Mouse (Mus musculus): ENCODE results near the gene Ptpa.

The Ptpa gene

DNA sequence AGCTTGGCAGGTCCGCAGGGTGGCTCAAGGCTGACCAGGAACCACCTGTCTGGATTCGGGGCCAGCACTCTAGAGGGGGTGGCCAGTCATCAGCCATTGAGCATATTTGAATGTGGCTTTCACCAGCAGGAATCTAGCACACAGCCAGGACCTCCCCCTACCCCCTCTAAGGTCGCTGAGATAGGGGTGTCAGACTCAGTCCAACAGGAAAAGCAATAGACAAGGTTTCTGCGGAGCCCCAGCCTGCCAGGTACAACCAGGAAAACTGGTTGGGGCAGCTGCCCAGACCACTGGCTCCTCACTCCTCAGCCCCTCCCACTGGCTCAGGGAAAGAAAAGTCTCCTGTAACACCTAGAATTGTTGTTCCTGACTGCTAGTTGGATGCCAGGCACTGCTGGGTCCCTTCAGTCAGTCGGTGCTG lies 47.5 kb downstream of the Ptpa start:
- DNase-seq (ENCODE audit: low spot score), result no peak

DNA sequence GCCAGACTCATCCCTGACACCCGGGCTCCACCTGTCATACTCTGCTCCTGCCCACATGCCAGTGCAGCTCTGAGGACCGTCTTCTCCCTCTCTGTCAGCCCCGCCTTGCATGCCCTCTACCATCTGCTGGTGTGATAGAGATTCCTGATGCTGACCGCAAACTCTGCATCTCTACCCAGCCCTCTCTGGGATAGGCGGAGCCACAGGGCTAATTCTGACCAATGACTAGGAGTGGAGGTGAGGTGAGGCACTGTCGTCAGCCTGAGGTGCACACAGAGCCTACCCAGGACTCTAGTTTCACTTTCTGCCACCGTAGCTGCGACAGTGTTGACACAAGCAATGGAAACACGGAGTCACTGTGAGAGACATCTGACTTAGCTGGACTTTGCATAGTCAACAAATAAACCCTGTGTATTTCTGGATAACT lies 48.1 kb downstream of the Ptpa start:
- peak; percentile 83 for DNase-seq (ENCODE audit: low spot score)

DNA sequence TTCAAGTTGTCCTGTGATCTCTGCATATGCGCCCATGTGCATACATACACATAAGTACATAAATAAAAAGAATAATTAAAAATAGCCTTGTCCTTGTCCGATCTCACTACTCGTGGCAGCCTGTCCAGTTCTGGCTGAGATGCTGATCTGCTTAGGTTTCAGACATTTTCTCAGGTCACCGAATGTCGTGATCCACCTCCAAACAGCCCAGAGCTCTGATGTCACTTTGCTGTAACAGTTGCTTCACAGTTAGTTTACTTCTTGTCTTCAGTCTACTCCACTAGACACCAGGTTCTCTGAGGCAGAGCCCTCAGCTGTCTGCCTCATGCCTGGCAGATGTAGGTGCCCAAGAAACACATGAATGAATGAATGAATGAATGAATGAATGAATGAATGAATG lies 48.6 kb downstream of the Ptpa start:
- no peak for DNase-seq (ENCODE audit: low spot score)

DNA sequence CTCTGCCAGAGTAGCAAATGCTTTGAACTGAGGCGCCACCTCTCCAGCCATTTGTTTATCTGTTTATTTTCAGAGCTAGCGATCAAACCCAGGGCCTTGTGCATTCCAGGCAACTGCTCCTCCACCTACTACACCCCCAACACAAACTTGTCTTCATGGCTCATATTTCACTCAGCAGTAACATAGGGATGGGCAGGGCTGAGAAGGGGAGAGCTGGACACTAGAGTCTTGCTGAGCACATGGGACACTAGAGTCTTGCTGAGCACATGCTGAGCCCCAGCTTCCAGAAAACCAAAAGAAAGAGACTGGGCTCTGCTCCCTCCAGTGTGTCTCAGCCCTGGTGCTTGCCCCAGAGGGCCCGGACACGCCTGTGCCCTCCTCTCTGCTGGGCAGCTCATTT lies 50.9 kb downstream of the Ptpa start:
- DNase-seq (ENCODE audit: low spot score), result peak; percentile 48

DNA sequence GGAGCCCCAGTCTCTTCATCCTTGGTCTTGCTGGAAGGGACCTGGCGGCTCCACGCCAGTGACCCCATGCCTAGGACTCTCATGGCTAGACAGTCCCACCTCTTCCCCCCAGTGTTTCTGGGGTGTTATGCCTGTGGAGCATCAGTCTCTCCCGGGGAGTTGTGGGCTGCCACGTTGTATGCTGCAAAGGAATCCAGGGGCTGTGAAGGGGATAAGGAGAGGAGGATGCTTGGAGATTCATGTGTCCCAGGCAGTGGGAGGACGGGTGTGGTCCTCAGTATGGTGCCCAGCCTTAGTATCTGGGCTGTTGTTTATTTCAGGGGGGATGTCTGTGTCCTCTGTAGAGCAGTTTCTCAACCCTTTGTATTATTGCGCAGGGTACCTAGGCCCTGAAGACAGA lies 53.2 kb downstream of the Ptpa start:
- no peak for DNase-seq (ENCODE audit: low spot score)

DNA sequence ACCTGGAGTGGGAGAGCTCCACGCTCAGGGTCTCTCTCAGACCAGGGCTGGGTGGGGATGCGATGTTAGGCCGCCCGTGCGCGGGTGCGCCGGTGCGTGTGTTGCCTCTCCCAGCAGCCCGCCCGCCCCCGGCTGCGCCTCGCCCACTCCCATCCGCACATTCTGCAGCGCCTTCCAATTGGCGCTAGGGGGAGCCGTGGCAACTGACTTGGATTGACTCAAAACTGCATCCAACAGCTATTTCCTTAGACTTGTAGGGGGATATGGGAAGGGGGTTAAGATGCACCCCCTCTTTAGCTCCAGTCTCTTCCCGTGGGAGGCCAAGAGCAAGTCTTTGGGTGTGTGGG lies 53.9 kb downstream of the Ptpa start:
- DNase-seq (ENCODE audit: low spot score), result peak; percentile 96

DNA sequence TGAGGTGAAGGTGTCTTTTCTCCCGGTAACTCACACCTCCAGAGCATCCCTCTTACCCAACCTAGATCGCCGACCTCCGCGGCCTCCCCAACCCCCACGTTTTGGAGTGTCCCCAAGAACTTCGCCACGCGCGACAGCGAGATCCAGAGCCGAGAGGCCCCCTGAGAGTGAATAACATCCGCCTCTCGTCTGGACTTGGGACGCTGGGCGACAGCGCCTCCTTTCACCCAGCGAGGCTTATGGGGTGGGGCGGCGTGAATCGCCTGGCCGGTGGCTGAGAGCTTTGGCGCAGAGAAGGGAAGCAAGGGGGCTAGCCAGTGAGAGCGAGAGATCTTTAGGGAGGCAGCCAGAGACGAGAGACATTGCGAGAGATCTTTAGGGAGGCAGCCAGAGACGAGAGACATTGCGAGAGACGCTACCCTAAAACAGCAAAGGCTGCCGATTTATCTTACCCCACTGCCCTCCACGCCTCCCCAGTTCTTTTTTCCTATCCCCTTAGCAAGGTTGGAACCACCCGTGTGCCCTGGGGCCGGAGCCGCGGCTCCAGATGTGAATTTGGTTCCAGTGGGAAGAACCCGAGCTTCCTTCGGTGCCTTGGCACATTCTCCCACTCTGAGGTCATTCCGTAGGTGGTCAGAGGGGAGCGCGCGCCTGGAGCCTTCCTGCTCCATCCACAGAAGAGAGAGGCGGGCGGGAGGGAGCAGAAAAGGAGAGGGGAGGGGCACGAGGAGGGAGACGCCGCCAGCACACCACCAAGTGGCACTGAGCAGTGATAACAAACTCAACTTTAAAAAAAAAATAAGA lies 54.5 kb downstream of the Ptpa start:
- peak; percentile 90 for DNase-seq (ENCODE audit: low spot score)

DNA sequence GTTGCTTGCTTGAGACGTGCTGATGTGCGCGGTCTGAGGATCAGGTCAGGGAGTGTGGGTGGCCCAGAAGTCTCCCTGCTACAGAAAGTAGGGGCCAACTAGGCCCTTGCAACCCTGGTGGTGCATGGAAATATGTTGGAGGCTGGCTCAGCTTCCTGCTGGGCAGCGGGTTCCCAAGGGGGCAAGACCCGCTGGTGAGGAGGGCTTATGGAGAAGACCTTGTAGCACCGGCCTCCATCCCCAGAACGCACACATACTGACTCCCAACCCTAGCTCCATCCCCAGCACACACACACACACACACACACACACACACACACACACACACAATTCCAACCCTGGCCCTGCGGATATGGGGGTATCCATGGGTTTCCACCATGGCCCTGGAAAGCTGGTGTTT lies 55.2 kb downstream of the Ptpa start:
- peak; percentile 52 for DNase-seq (ENCODE audit: low spot score)

DNA sequence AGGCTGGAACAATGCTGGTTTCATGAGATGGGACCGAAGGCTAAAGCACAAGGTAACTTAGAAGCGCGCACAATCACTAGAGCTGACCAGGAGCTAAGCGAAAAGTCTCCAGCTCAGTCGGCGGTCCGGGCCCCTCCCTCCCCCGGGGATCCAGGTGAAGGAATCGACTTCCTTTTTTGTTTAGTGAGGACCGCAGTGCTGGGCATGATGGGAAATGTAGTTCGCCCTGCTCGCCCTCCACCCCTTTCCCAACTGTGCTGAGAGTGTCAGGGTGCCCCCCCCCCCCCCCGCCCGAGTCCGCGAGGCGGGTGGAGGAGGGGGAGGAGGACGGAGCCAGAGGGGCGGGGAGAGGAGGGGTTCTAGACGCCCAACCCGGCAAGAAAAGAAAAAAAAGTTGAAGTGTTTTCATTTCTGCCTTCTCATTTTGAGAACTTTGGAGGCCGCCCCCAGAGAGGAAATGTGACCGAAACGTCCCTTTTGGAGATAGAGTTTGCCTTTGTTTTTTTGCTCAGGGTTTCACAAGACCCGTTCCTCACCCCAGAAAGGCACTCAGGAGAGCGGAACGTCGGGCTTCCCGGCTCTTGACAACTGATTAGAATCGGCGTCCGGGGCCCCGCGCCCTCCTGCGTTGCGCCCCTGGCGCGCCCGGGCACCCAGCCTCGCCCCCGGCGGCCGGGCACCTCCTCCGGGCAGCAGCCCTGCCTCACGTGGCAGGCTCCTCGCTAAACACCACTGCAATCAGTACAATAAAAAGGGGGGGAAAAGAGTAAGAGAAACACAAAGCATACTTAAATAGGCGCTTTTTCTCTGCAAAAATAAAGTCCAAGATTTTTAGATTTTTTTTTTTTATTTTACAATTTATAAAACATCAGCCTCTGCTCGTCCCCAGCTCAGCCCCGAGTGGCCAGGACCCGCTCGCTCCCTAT lies 56.2 kb downstream of the Ptpa start:
- DNase-seq (ENCODE audit: low spot score), result peak; percentile 94

DNA sequence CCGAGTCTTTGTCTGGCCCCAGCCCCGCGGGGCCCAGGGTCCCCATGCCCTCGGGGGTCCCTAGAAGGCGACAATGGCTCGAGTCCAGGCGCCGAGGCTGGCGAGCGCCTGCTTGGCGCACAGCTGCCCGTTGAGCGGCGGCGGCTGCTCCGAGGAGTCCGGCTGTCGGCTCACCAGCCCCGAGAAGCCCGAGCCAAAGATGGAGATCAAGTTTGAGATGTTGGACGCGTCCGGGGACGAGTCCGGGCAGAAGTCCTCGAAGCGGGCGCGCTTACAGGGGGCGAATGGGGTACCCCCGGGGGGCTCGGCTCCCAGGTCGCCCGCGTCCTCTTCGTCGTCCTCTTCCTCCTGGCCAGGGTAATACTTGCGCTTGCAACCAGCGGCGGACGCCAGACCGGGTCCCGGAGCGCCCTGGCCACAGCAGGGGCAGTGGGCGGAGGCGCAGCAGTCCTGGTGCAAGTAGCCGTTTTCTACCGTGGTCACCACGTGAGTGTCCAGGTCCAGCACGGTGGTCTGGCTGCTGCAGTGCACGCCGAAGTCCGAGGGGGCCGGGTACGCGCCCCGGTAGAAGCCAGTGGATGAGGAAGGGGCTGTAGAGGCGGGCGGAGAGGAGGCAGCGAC lies 57.0 kb downstream of the Ptpa start:
- DNase-seq (ENCODE audit: low spot score), result peak; percentile 70

DNA sequence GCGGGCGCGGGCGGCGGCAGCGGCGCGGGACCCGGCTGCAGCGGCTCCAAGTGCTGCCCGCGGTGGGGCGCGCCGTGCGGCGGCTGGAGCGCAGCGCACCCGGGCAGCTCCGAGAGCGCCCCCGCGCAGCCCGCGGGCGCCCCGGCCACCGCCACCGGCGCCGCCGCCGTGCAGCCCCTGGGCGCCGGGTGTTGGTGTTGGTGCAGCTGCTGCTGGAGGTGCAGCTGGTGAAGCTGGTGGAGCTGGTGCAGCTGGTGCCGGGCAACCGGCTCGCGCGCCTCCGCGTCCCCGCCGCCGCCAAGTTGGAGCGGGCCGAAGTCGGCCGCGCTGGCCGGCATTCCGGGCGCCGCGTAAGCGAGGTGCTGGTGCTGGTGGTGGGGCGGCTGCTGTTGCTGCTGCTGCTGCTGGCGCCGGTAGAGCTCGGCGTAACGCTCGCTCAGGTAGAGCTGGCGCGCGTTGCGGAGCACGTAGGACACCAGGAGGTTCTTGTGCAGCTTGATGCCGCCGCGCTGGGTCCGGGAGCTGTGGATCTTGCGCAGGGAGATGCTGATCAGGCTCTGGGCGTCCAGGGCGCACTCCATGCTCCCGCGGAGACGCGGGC lies 57.7 kb downstream of the Ptpa start:
- DNase-seq (ENCODE audit: low spot score), result no peak

DNA sequence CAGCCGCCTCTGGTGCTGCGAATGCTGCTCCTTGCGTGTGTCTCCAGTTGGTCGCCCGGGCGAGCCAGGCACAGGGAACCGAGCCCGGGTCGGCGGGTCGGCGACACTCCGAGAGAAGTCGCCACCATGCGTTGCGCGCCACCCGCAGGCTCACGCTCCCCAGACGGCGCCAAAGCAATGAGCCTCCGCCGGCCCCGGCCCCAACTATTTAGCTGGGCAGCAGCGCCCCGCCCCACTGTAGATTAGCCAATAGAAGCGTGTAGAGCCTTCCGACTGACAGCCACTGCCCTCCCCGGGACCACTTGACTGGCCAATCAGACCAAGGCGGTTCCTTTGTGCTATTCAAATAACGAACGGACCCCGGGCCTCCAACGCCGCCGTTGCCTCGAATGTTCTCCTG lies 58.2 kb downstream of the Ptpa start, which contains the start of gene Ier5l:
Ier5l (minus strand) TSS at position 181 of the 400 bp plus-strand sequence.
- peak; percentile 96 for DNase-seq (ENCODE audit: low spot score)

DNA sequence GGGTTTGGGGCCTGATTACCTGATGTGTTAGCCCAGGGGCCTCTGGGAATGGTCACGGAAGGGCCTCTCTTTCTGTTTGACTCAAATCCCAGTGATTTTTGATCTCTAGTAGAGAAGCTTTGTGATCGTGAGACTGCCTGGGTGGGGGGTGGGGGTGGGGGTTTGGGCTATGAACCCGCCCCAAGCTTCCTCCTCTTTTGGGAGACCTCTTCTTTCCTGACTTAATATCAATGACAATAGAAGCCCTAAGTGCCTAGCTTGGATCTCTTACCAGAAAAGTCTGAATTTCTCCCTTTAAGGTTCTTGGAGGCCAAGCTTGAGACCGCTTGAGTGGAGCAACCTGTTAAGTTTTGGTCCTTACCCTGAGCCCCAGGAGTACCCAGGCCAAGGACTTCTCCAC lies 58.9 kb downstream of the Ptpa start:
- DNase-seq (ENCODE audit: low spot score), result no peak

DNA sequence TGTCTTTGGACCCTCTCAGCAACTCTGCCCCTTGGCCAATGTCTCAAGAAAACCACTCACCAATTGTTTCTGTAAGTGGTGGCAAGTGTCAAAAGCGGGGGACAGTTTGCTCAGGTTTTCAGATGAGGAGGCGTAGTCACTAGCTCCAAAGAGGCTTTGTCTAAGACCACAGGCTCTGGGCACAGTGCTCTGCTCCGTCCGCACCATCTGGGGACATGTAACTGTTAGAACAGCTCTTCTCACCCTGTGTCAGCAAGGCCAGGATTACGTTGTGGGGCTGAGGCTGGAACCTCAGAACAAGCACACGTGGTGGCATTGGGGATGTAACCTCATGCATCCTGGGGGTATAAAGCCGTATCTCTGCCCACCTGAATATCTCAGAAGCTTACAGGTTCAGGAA lies 59.6 kb downstream of the Ptpa start:
- DNase-seq (ENCODE audit: low spot score), result no peak

DNA sequence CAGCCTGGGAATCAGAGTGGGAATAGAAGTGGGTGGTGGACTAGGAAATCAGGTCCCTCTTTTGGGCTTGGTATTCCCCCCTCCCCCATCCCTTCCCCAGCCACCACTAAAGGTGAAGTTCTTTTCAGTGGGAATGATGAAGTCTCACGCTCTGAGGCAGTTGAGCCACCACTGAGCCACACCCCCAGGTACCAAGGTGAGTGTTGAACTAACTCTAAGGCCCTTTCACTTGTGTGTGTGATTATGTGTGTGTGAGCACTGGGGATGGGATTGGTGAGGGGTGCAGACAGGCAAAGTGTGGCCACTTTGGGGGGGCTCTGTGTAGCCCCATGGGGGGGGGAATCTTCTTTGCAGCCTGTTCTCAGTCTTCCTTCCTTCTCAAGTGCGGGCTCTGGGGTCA lies 60.4 kb downstream of the Ptpa start:
- no peak for DNase-seq (ENCODE audit: low spot score)

DNA sequence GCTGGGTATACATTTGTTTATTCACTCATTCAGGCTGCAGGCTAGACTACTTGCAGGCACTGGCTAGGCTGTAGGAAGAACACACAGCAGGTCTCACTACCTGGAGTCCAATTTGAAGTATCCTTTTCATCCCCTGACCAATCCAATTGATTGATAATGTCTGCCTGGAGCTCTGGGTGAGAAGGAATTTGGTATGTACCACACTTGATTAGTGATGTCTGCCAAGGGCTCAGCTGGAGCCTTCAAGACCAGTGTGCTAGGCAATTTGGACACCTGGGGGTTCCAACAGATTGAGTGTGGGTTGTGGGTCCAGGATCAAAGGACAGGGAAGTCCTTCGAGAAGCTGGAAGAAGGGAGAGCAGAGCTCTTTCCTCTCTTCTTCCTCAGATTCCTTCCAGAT lies 62.7 kb downstream of the Ptpa start:
- no peak for DNase-seq (ENCODE audit: low spot score)

DNA sequence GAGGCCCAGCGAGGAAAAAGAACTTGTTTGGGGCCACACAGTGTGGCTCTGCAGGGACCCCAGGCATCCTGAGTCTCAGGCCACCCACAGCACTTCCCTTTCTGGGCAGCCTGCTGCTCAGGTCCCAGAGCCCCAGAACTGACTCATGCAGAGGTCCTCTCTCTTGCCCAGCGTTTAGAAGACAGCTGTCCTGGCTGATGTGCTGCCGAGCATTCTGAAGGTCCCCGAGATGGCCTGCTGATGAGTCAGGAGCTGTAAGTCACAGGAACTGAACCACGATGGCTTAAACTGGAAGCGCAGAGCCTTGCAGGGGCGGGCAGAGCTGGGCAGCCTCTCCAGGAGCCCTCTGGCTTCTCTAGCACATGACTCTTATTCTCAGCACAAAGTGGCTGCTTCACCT lies 71.8 kb downstream of the Ptpa start:
- DNase-seq (ENCODE audit: low spot score), result no peak

DNA sequence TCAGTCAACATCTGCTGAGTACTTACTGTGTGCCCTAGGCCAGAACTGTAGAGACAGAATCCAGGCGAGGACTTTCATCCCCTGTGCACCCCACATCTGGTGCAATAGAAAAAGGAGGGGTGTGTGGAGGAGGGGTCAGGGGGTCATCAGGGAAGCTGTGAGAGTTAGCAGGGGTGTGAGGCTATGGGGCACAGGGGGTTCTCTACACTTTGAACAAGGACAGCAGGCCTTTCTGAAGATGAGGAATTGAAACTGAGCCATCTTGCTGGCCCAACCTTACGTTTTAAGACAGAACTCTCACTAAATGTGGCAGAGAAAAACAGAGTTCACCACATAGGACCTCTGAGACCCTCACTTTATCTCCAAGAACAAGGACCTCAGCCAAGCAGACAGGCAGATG lies 74.5 kb downstream of the Ptpa start:
- DNase-seq (ENCODE audit: low spot score), result no peak

DNA sequence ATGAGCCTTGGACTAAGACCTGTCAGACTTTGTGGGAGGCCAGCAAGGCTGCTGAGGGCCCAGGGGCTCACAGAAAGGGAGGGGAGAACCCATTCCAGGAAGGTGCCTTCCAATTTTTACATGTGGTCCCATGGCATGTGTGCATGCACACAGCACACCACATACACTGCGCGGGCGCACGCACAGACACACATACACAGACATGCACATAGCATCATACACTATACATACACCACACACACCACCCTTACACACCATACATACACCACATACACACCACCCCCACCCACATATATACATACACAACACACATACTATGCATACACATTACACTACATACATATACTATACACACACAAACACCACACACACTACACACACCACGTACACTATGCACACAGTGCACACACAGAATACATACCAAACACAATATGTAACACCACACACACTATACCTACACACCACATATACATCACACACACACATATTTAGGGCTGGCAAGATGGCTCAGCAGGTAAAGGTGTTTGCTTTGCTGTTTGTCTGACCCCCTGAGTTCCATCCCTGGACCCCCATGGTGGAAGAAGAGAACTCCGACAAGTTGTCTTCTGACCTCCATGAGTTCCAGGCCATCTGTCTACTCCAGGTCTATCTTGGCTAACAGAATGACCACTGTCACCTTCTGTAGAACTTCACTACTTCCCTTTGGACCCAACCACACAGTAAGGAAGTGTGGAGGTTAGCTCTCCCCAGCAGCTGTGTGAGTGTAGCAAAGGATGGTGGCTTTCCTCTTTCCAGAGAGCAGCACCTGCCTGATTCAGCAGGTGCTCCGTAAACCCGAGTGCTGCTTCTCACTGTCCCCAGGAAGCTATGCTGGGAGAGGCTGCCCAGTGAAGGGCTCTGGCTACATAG lies 79.4 kb downstream of the Ptpa start:
- DNase-seq (ENCODE audit: low spot score), result no peak

DNA sequence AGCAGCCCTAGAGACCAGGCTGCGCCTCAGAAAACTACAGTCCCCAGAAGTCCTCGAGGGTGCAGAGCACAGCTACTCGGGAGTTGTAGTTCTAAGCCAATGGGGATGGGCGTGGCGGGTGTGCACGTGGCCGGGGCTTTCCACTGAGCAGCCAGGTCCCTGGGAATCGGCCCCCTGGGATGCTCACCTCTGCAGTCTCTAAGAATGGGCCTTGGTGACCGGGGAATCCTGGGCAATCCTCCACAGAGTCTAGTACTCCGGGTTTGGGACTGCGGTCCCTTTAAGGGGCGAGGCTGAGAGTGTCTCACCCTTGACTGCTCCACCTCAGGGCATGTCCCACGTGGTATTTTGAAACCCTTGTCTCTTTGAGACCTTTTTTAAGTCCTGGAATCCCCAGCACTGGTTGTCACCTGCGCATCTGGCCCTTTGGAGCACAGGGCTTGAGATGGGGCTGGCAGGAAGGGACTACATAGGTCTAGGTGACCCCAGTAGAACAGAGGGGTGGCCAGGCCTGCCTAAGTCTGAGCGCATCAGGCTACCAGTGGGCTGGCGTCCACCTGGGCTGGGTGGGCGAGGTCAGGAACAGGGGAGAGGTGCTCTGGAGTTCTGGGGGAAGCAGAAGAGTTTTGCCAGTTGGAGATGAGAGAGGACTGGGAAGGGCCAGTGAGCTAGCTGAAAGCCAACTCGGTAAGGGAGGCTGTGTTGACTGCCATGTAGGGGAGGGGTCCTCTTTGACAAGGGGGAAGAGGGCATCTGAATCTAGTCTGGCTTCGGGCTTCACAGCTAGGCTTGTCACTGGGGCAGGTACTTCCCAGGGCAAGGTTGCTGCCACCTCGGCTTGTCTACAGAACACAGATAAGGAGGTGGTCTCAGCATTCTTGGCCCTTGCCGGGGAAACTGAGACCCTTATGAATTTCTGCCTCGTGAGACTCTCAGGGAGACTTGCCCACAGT lies 80.3 kb downstream of the Ptpa start:
- peak; percentile 87 for DNase-seq (ENCODE audit: low spot score)
